Mouse (Mus musculus): Measurements from ENCODE around the gene Msmp. TPM values are rescaled to one million over a fixed set of nuclear protein-coding genes. Genes with fewer than 3 reads are reported as not detected.

Gene Msmp
- total and polyA plus RNA-seq, 3 experiments = 0.52 to 0.62 (median 0.57) TPM

- intact Hi-C loops (cut with DNase I) = loop anchor here (5.0 kb wide), 2 partner anchors 82 to 133 kb away; partner anchors contain the start of genes Hint2 and Tesk1
- WGBS = 56% methylated on average over 2 of the region's 2 CpGs
- DNase-seq = no peak
- peaks cover 6% of the 10 kb centered on the region; the same call in 1 of the 2 replicates for H3K36me3 ChIP-seq (ENCODE audit: control insufficient read depth, insufficient read depth, low read length)
- H3K4me1 ChIP-seq (ENCODE audit: control insufficient read depth, insufficient read depth, low read length) = peaks cover 11% of the 10 kb centered on the region
- H3K27me3 ChIP-seq (ENCODE audit: control insufficient read depth, insufficient read depth, low read length) = no peaks in the 10 kb centered on the region
- no peak overlapping the region for H3K9ac ChIP-seq (ENCODE audit: low read depth, low read length)
- TF ChIP-seq EP300 (IDR thresholded peaks at IDR 0.05; ENCODE audit: insufficient read depth, low read depth, low read length) (no peak), POLR2A (IDR thresholded peaks at IDR 0.05; ENCODE audit: insufficient read depth, low read depth, low read length) (no peak), CTCF (IDR thresholded peaks at IDR 0.05) (no peak)
- no peak overlapping the region for H3K4me3 ChIP-seq
- H3K27ac ChIP-seq = no peak overlapping the region
- peaks cover 2% of the 10 kb centered on the region; the same call in 1 of the 2 replicates for H3K79me2 ChIP-seq (replicated peaks; ENCODE audit: control insufficient read depth, insufficient read depth, low read length)
Observed at GRCm38 (mm10) chr4:43575356-43575755, 8.9 kb downstream of the Msmp start.

GRCm38 (mm10) chr4:43573561-43573960 is 10.7 kb downstream of the Msmp start:
- H3K9ac ChIP-seq (ENCODE audit: low read depth, low read length) = no peak overlapping the region
- peaks cover 2% of the 10 kb centered on the region; the same call in 1 of the 2 replicates for H3K79me2 ChIP-seq (replicated peaks; ENCODE audit: control insufficient read depth, insufficient read depth, low read length)
- no peak overlapping the region for H3K4me3 ChIP-seq
- TF ChIP-seq CTCF (IDR thresholded peaks at IDR 0.05) = no peak
- TF ChIP-seq POLR2A (IDR thresholded peaks at IDR 0.05; ENCODE audit: insufficient read depth, low read depth, low read length) = no peak
- TF ChIP-seq EP300 (IDR thresholded peaks at IDR 0.05; ENCODE audit: insufficient read depth, low read depth, low read length) = 0 out of 2 replicates have a peak, but pooled peaks have one; percentile 16
- intact Hi-C loops (cut with DNase I) = loop anchor here (5.0 kb wide), 1 partner anchor 41 kb away; no protein-coding TSS in a partner anchor
- no peaks in the 10 kb centered on the region for H3K27me3 ChIP-seq (ENCODE audit: control insufficient read depth, insufficient read depth, low read length)
- WGBS = 66% methylated on average over 4 of the region's 4 CpGs
- DNase-seq = peak in 1 of 2 experiments; percentile 46
- H3K27ac ChIP-seq = no peak overlapping the region
- H3K36me3 ChIP-seq (ENCODE audit: control insufficient read depth, insufficient read depth, low read length) = peaks cover 6% of the 10 kb centered on the region; the same call in 1 of the 2 replicates
- H3K4me1 ChIP-seq (ENCODE audit: control insufficient read depth, insufficient read depth, low read length) = peaks cover 6% of the 10 kb centered on the region

GRCm38 (mm10) chr4:43571395-43572045 is 12.8 kb downstream of the Msmp start:
- Histone ChIP-seq H3K27ac (no peak overlapping the region), H3K27me3 (ENCODE audit: control insufficient read depth, insufficient read depth, low read length) (no peaks in the 10 kb centered on the region), H3K36me3 (ENCODE audit: control insufficient read depth, insufficient read depth, low read length) (peaks cover 6% of the 10 kb centered on the region; the same call in 1 of the 2 replicates), H3K4me3 (no peak overlapping the region), H3K4me1 (ENCODE audit: control insufficient read depth, insufficient read depth, low read length) (peaks cover 2% of the 10 kb centered on the region), H3K9ac (ENCODE audit: low read depth, low read length) (no peak overlapping the region), H3K79me2 (replicated peaks; ENCODE audit: control insufficient read depth, insufficient read depth, low read length) (peaks cover 2% of the 10 kb centered on the region; the same call in 1 of the 2 replicates)
- intact Hi-C loops (cut with DNase I) = loop anchor here (5.0 kb wide), 1 partner anchor 39 kb away; no protein-coding TSS in a partner anchor
- 64% methylated on average over 6 of the region's 6 CpGs for WGBS
- no peak for DNase-seq
- TF ChIP-seq CTCF (IDR thresholded peaks at IDR 0.05) (no peak), EP300 (IDR thresholded peaks at IDR 0.05; ENCODE audit: insufficient read depth, low read depth, low read length) (no peak), POLR2A (IDR thresholded peaks at IDR 0.05; ENCODE audit: insufficient read depth, low read depth, low read length) (no peak)

- Histone ChIP-seq H3K4me3 (no peak overlapping the region), H3K36me3 (ENCODE audit: control insufficient read depth, insufficient read depth, low read length) (peaks cover 10% of the 10 kb centered on the region), H3K27me3 (ENCODE audit: control insufficient read depth, insufficient read depth, low read length) (no peaks in the 10 kb centered on the region), H3K9ac (ENCODE audit: low read depth, low read length) (no peak overlapping the region), H3K4me1 (ENCODE audit: control insufficient read depth, insufficient read depth, low read length) (peaks cover 8% of the 10 kb centered on the region), H3K27ac (no peak overlapping the region), H3K79me2 (replicated peaks; ENCODE audit: control insufficient read depth, insufficient read depth, low read length) (no peaks in the 10 kb centered on the region; the same call in 1 of the 2 replicates)
- intact Hi-C loops (cut with DNase I) = no loop called here
- TF ChIP-seq POLR2A (IDR thresholded peaks at IDR 0.05; ENCODE audit: insufficient read depth, low read depth, low read length) (no peak), EP300 (IDR thresholded peaks at IDR 0.05; ENCODE audit: insufficient read depth, low read depth, low read length) (no peak), CTCF (IDR thresholded peaks at IDR 0.05) (no peak)
- no peak for DNase-seq
- WGBS = 93% methylated on average over 9 of the region's 9 CpGs
Observed at GRCm38 (mm10) chr4:43567140-43567539, 17.2 kb downstream of the Msmp start.

- H3K27ac ChIP-seq = no peak overlapping the region
- H3K36me3 ChIP-seq (ENCODE audit: control insufficient read depth, insufficient read depth, low read length) = peaks cover 10% of the 10 kb centered on the region
- H3K4me1 ChIP-seq (ENCODE audit: control insufficient read depth, insufficient read depth, low read length) = peaks cover 20% of the 10 kb centered on the region
- peaks cover 4% of the 10 kb centered on the region; the same call in 1 of the 2 replicates for H3K79me2 ChIP-seq (replicated peaks; ENCODE audit: control insufficient read depth, insufficient read depth, low read length)
- H3K4me3 ChIP-seq = no peak overlapping the region
- intact Hi-C loops (cut with DNase I) = loop anchor here (5.0 kb wide), 2 partner anchors 72 to 93 kb away; partner anchors contain the start of genes Ccdc107 and Hint2
- TF ChIP-seq CTCF (IDR thresholded peaks at IDR 0.05) = no peak
- TF ChIP-seq EP300 (IDR thresholded peaks at IDR 0.05; ENCODE audit: insufficient read depth, low read depth, low read length) = 0 out of 2 replicates have a peak, but pooled peaks have one; percentile 39
- no peak for DNase-seq
- WGBS = 16% methylated on average over 2 of the region's 2 CpGs
- no peak overlapping the region for H3K9ac ChIP-seq (ENCODE audit: low read depth, low read length)
- H3K27me3 ChIP-seq (ENCODE audit: control insufficient read depth, insufficient read depth, low read length) = no peaks in the 10 kb centered on the region
Observed at GRCm38 (mm10) chr4:43564231-43564630, 20.1 kb downstream of the Msmp start.

GRCm38 (mm10) chr4:43563601-43563875 is 20.8 kb downstream of the Msmp start:
- Histone ChIP-seq H3K36me3 (ENCODE audit: control insufficient read depth, insufficient read depth, low read length) (peaks cover 10% of the 10 kb centered on the region), H3K9ac (ENCODE audit: low read depth, low read length) (peak overlapping the region; percentile 47), H3K27me3 (ENCODE audit: control insufficient read depth, insufficient read depth, low read length) (no peaks in the 10 kb centered on the region), H3K79me2 (replicated peaks; ENCODE audit: control insufficient read depth, insufficient read depth, low read length) (peaks cover 7% of the 10 kb centered on the region), H3K4me3 (peak overlapping the region; percentile 61), H3K4me1 (ENCODE audit: control insufficient read depth, insufficient read depth, low read length) (peaks cover 25% of the 10 kb centered on the region), H3K27ac (peak overlapping the region; percentile 98)
- intact Hi-C loops (cut with DNase I) = loop anchor here (2.0 to 5.0 kb wide), 4 partner anchors 13 to 121 kb away; partner anchors contain the start of genes Ccdc107 and Hint2
- TF ChIP-seq POLR2A (IDR thresholded peaks at IDR 0.05; ENCODE audit: insufficient read depth, low read depth, low read length) = no peak
- TF ChIP-seq CTCF (IDR thresholded peaks at IDR 0.05) = no peak
- TF ChIP-seq EP300 (IDR thresholded peaks at IDR 0.05; ENCODE audit: insufficient read depth, low read depth, low read length) = no peak
- no peak for DNase-seq
- 27% methylated on average over 4 of the region's 4 CpGs for WGBS

All from heart, adult 2 months (tissue).